7 mouse cellular contexts compared by ENCODE assay signal in genomic region chr1:193272916-193273601, GRCm38 (mm10). TPM values are rescaled to one million over a fixed set of nuclear protein-coding genes. Genes with fewer than 3 reads are reported as not detected.
DNase-seq lines count a peak whose midpoint lies in the region; ATAC-seq lines count a peak whose summit lies in the region.

Gene G0s2 (minus strand): TSS chr1:193273217.

- intact Hi-C loops in left cerebral cortex, postnatal 36 days (cut with DNase I), result loop anchor here (5.0 kb wide), 1 partner anchor 44 kb away; no protein-coding TSS in a partner anchor

- H3K9me3 ChIP-seq in embryonic facial prominence, embryonic 13.5 days, result no peaks in the 10 kb centered on the region

- H3K27me3 ChIP-seq in embryonic facial prominence, embryonic 13.5 days, result no peaks in the 10 kb centered on the region

- peak within 1 kb of the TSS; percentile 88 for H3K27ac ChIP-seq in embryonic facial prominence, embryonic 13.5 days

- peak; percentile 81 for DNase-seq in adrenal gland, postnatal 25 days
- peak; percentile 91 to 94 for DNase-seq in heart, adult 18-20 months
- DNase-seq in kidney, adult 11 months, result peak; percentile 79
- DNase-seq in left cerebral cortex, postnatal 36 days (ENCODE audit: low spot score in 2 of 2), result peak; percentile 52 to 55
- peak; percentile 69 for DNase-seq in mesoderm, embryonic 11.5 days (ENCODE audit: low read depth, low spot score)
- peak; percentile 32 to 41 for DNase-seq in right cerebral cortex, postnatal 36 days (ENCODE audit: low spot score in 2 of 2)

- H3K9ac ChIP-seq in embryonic facial prominence, embryonic 13.5 days, result peak within 1 kb of the TSS; percentile 81

- peak; percentile 78 for ATAC-seq in embryonic facial prominence, embryonic 13.5 days (ENCODE audit: insufficient number of reproducible peaks, insufficient read depth, low FRiP score, low TSS enrichment, low read depth)

- WGBS in embryonic facial prominence, embryonic 13.5 days, result under 1% methylated on average over 20 of the region's 23 CpGs

- H3K4me1 ChIP-seq in embryonic facial prominence, embryonic 13.5 days, result peaks cover 21% of the 10 kb centered on the region

- peak within 1 kb of the TSS; percentile 50 for H3K4me3 ChIP-seq in embryonic facial prominence, embryonic 13.5 days

- peak within 1 kb of the TSS; percentile 77 for H3K4me2 ChIP-seq in embryonic facial prominence, embryonic 13.5 days

- H3K36me3 ChIP-seq in embryonic facial prominence, embryonic 13.5 days, result no peaks in the 10 kb centered on the region

RNA-seq across cellular contexts. Expression of gene G0s2, which starts in this region (rescaled TPM):
- 62.3 and 98.6 TPM in 2 replicates for total RNA-seq in adrenal gland, postnatal 25 days (2021)
- polyA plus RNA-seq in embryonic facial prominence, embryonic 13.5 days (2015; fragmentation: Nextera tagmentation; extraction: Ambion mirVana), result 21.8 and 27.8 TPM in 2 replicates
- 10 to 100 TPM; 43.4 to 49.3 TPM for total RNA-seq in heart, adult 18-20 months (2021)
- 1 to 10 TPM; 5.3 to 8.7 TPM for total RNA-seq in left cerebral cortex, postnatal 36 days (2021)

Comparison
In these comparisons a context has a peak if more than half of its experiments do, and no peak if none do; other contexts are left out.
1. Peak in every context shown above with its lines: DNase-seq, ATAC-seq, H3K4me3 ChIP-seq and H3K27ac ChIP-seq.
2. DNase-seq: peak in every context shown above with its lines; median percentile 92 in heart, adult 18-20 months; 81 in adrenal gland, postnatal 25 days; 79 in kidney, adult 11 months; 69 in mesoderm, embryonic 11.5 days; 54 in left cerebral cortex, postnatal 36 days; 36 in right cerebral cortex, postnatal 36 days.